Mouse (Mus musculus) cortical plate, adult 2 months (tissue): ENCODE results near the gene Cep89.

Source experiments
- CTCF ChIP-seq: fragments of 200-500 bp; IDR thresholded peaks from 2 replicates; pipeline ENCODE4 v1.5.1; 2011; ENCODE audit warnings: mild to moderate bottlenecking, control low read depth, low read length; ENCODE audit not compliant: insufficient read depth; ENCODE audit errors: extremely low read depth
- POLR2A ChIP-seq: fragments of 200-500 bp; IDR thresholded peaks from 2 replicates; pipeline ENCODE4 v1.6.1; 2011; ENCODE audit warnings: mild to moderate bottlenecking, low read length, control low read depth; ENCODE audit not compliant: insufficient read depth; ENCODE audit errors: extremely low read depth

GRCm38 (mm10) chr7:35415226-35415625 is 18.4 kb downstream of the Cep89 start:
- TF ChIP-seq CTCF (no peak), POLR2A (no peak)
